In the genomic region with DNA sequence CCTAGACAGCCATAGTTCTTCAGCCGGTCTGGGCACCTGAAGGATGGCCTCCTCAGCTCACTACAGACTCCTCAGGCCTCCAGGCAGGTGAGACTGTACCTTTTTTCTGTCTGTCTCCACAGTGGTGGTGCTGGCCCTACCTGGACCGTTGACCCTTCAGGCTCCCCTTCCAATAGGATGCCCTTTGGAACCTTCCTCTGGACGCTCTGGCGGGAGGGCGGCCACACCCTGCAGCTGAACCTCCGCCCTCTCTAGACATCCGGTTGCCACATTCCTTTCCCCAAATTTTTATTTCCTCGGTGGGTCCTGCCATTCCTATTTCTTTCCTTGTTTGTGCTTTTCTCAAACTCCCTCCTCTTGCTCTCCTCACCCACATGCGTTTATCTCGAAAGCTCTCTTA, we compare ENCODE assay signal across 1 mouse cellular context. TPM values are rescaled to one million over a fixed set of nuclear protein-coding genes. Genes with fewer than 3 reads are reported as not detected.
"Had no signal": no experiment of that assay in that cellular context is flagged by ENCODE, and none has a peak within 500 bp of the region (broad histone marks: within the 10 kb centered on the region; RNA-seq: fewer than 3 reads in every experiment).

No protein-coding gene starts in this region.

RNA-seq across cellular contexts. Expression of gene Plac9b, which starts 0.6 kb away (rescaled TPM):
- total RNA-seq: neutrophil, adult 5-6 weeks had no signal

RNA-seq across cellular contexts. Expression of gene Tmem254b, which starts 25.2 kb away (rescaled TPM):
- total RNA-seq: neutrophil, adult 5-6 weeks had no signal
